Comparison of ENCODE assay signal across 9 mouse cellular contexts in genomic region chr10:93261132-93261980, GRCm38 (mm10). TPM values are rescaled to one million over a fixed set of nuclear protein-coding genes. Genes with fewer than 3 reads are reported as not detected.
DNase-seq lines count a peak whose midpoint lies in the region; ATAC-seq and TF ChIP-seq lines count a peak whose summit lies in the region.
"Had no signal": no experiment of that assay in that cellular context is flagged by ENCODE, and none has a peak within 500 bp of the region (broad histone marks: within the 10 kb centered on the region; RNA-seq: fewer than 3 reads in every experiment).

No protein-coding gene starts in this region.

- peak in 1 of 2 experiments; percentile 47 for DNase-seq in layer of hippocampus, adult 2 months (ENCODE audit: low spot score in 2 of 2)
- DNase-seq in layer of hippocampus, adult 9-10 months (ENCODE audit: low spot score) = no peak
- DNase-seq in brain, embryonic 14.5 days (ENCODE audit: low read depth) = peak; percentile 96
- DNase-seq in forebrain, postnatal 0 days = peak; percentile 79
- DNase-seq in retina, postnatal 1 day = peak; percentile 68

- ATAC-seq in forebrain, postnatal 0 days = peak; percentile 70
- peak; percentile 37; the same call in 1 of the 2 replicates for ATAC-seq in intestine, embryonic 15.5 days
- ATAC-seq in lung, embryonic 15.5 days (ENCODE audit: borderline replicate concordance, extremely low read depth, low FRiP score, low TSS enrichment) = peak; percentile 13; the same call in 1 of the 2 replicates
- ATAC-seq in erythroid progenitor cell, adult 5-6 weeks (replicated peaks; ENCODE audit: low FRiP score, poor library complexity, severe bottlenecking) = no peak

- TF ChIP-seq POLR2A in brain, embryonic 14.5 days (IDR thresholded peaks at IDR 0.05; ENCODE audit: borderline replicate concordance, extremely low read depth, insufficient read depth, insufficient read length, poor library complexity, severe bottlenecking) = no peak

- H3K4me2 ChIP-seq in forebrain, postnatal 0 days (ENCODE audit: low read depth) = peak overlapping the region; percentile 49
- H3K4me2 ChIP-seq in intestine, embryonic 15.5 days (replicated peaks) = peak overlapping the region; percentile 40
- H3K4me2 ChIP-seq in lung, embryonic 15.5 days = peak overlapping the region; percentile 28

- H3K9me3 ChIP-seq in forebrain, postnatal 0 days (ENCODE audit: low read length) = no peaks in the 10 kb centered on the region
- H3K9me3 ChIP-seq in intestine, embryonic 15.5 days = no peaks in the 10 kb centered on the region
- no peaks in the 10 kb centered on the region for H3K9me3 ChIP-seq in lung, embryonic 15.5 days
- H3K9me3 ChIP-seq: G1E had no signal

- peaks cover 3% of the 10 kb centered on the region; the same call in 1 of the 2 replicates for H3K36me3 ChIP-seq in forebrain, postnatal 0 days (ENCODE audit: insufficient read depth)
- peaks cover 2% of the 10 kb centered on the region; the same call in 1 of the 2 replicates for H3K36me3 ChIP-seq in intestine, embryonic 15.5 days
- H3K36me3 ChIP-seq in lung, embryonic 15.5 days = peaks cover 16% of the 10 kb centered on the region

- TF ChIP-seq CTCF in layer of hippocampus, adult 2 months (conservative IDR thresholded peaks at IDR 0.05) = no peak
- TF ChIP-seq CTCF in brain, embryonic 14.5 days (IDR thresholded peaks at IDR 0.05; ENCODE audit: borderline replicate concordance, extremely low read depth, insufficient read depth, insufficient read length) = no peak
- no peak for TF ChIP-seq CTCF in forebrain, postnatal 0 days (IDR thresholded peaks at IDR 0.05; ENCODE audit: low read depth)

- H3K27me3 ChIP-seq in forebrain, postnatal 0 days (ENCODE audit: insufficient read depth, low read length) = no peaks in the 10 kb centered on the region
- no peaks in the 10 kb centered on the region for H3K27me3 ChIP-seq in intestine, embryonic 15.5 days (replicated peaks)
- no peaks in the 10 kb centered on the region for H3K27me3 ChIP-seq in lung, embryonic 15.5 days

- H3K4me3 ChIP-seq in layer of hippocampus, adult 2 months = peak overlapping the region; percentile 4; the same call in 1 of the 2 replicates
- peak overlapping the region; percentile 24 for H3K4me3 ChIP-seq in forebrain, postnatal 0 days (ENCODE audit: low read depth, low read length)
- no peak overlapping the region for H3K4me3 ChIP-seq in intestine, embryonic 15.5 days (replicated peaks)
- peak overlapping the region; percentile 6; the same call in 1 of the 2 replicates for H3K4me3 ChIP-seq in lung, embryonic 15.5 days

- no peak overlapping the region for H3K9ac ChIP-seq in forebrain, postnatal 0 days
- no peak overlapping the region for H3K9ac ChIP-seq in intestine, embryonic 15.5 days
- H3K9ac ChIP-seq in lung, embryonic 15.5 days = no peak overlapping the region

- peak overlapping the region; percentile 83 for H3K27ac ChIP-seq in layer of hippocampus, adult 2 months
- peak overlapping the region; percentile 54 for H3K27ac ChIP-seq in forebrain, postnatal 0 days (ENCODE audit: low read depth, low read length)
- H3K27ac ChIP-seq in intestine, embryonic 15.5 days = peak overlapping the region; percentile 32; the same call in 1 of the 2 replicates
- peak overlapping the region; percentile 45 for H3K27ac ChIP-seq in lung, embryonic 15.5 days

- 13% methylated on average over 16 of the region's 16 CpGs for WGBS in forebrain, postnatal 0 days
- WGBS in intestine, embryonic 15.5 days = 32% methylated on average over 16 of the region's 16 CpGs
- WGBS in lung, embryonic 15.5 days = 29% methylated on average over 16 of the region's 16 CpGs

- peaks cover 30% of the 10 kb centered on the region for H3K4me1 ChIP-seq in forebrain, postnatal 0 days (ENCODE audit: insufficient read depth)
- H3K4me1 ChIP-seq in intestine, embryonic 15.5 days (replicated peaks) = peaks cover 14% of the 10 kb centered on the region
- peaks cover 31% of the 10 kb centered on the region for H3K4me1 ChIP-seq in lung, embryonic 15.5 days

RNA-seq across cellular contexts. Expression of gene Elk3, which starts 49.6 kb away (rescaled TPM):
- total RNA-seq in layer of hippocampus, adult 2 months (2021) = 1 to 10 TPM; 8.9 to 9.7 TPM
- polyA plus RNA-seq in brain, embryonic 14.5 days (2012; rRNA removed) = 14.2 and 16.0 TPM in 2 replicates
- total RNA-seq in forebrain, postnatal 0 days (2014; rRNA removed) = 5.1 and 8.8 TPM in 2 replicates
- 4.9 and 6.2 TPM in 2 replicates for polyA plus RNA-seq in forebrain, postnatal 0 days (2015; fragmentation: Nextera tagmentation; extraction: Ambion mirVana)
- polyA plus RNA-seq in intestine, embryonic 15.5 days (2015; fragmentation: Nextera tagmentation; extraction: Ambion mirVana) = 21.9 and 22.3 TPM in 2 replicates
- polyA plus RNA-seq in lung, embryonic 15.5 days (2015; fragmentation: Nextera tagmentation; extraction: Ambion mirVana) = 51.9 and 52.3 TPM in 2 replicates
- 3.2 and 5.0 TPM in 2 replicates for total RNA-seq in erythroid progenitor cell, adult 5-6 weeks (2015; ENCODE audit: low replicate concordance)
- 3.5 and 3.9 TPM in 2 replicates for total RNA-seq in erythroid progenitor cell, adult 5-6 weeks (2017; ENCODE audit: low replicate concordance)
- polyA plus RNA-seq: G1E had no signal

Comparison
In these comparisons a context has a peak if more than half of its experiments do, and no peak if none do; other contexts are left out.
1. H3K27ac ChIP-seq: peak in every context shown above with its lines; median percentile 83 in layer of hippocampus, adult 2 months; 54 in forebrain, postnatal 0 days; 45 in lung, embryonic 15.5 days; 32 in intestine, embryonic 15.5 days.